Mouse (Mus musculus): Measurements from ENCODE around the gene Gm10251.
"Not testable (repeated sequence)": the region's sequence is repeated elsewhere in the genome, so short reads cannot be mapped to it uniquely, and the experiment has no call there.

Gene Gm10251

GRCm38 (mm10) chr14:6684070-6684469, at the start of gene Gm10251:
TSS of gene Gm10251 (minus strand) at chr14:6684170.
- not testable (repeated sequence) for DNase-seq (ENCODE audit: low read depth, low spot score)

- DNase-seq (ENCODE audit: low read depth, low spot score), result not testable (repeated sequence)
Observed at GRCm38 (mm10) chr14:6720151-6720550, 36.2 kb upstream of the Gm10251 start, which contains the start of gene Gm8050. TSS of gene Gm8050 (minus strand) at chr14:6720251.

GRCm38 (mm10) chr14:6622318-6622717, 61.7 kb downstream of the Gm10251 start, which contains the start of gene Gm3460:
TSS of gene Gm3460 (minus strand) at chr14:6622418.
- not testable (repeated sequence) for DNase-seq (ENCODE audit: low read depth, low spot score)

GRCm38 (mm10) chr14:6606436-6606835, 77.5 kb downstream of the Gm10251 start:
- DNase-seq (ENCODE audit: low read depth, low spot score), result not testable (repeated sequence)

GRCm38 (mm10) chr14:6605004-6605403, 79.0 kb downstream of the Gm10251 start:
- DNase-seq (ENCODE audit: low read depth, low spot score), result not testable (repeated sequence)

GRCm38 (mm10) chr14:6604551-6604950, 79.4 kb downstream of the Gm10251 start:
- DNase-seq (ENCODE audit: low read depth, low spot score), result not testable (repeated sequence)

GRCm38 (mm10) chr14:6590513-6590912, 93.5 kb downstream of the Gm10251 start, which contains the start of gene Gm3629:
TSS of gene Gm3629 (minus strand) at chr14:6590613.
- DNase-seq (ENCODE audit: low read depth, low spot score), result not testable (repeated sequence)
